Mouse (Mus musculus): ENCODE data around the gene Maml1. TPM values are rescaled to one million over a fixed set of nuclear protein-coding genes. Genes with fewer than 3 reads are reported as not detected.
A peak's percentile ranks its signal among the peaks of the same experiment; 100 is the strongest.

Maml1 gene
- polyA plus RNA-seq, 1 experiment = 7.4 TPM

GRCm38 (mm10) chr11:50224671-50225530 is 67.2 kb downstream of the Maml1 start:
- DNase-seq (ENCODE audit: extremely low spot score in 1 of 2, low spot score in 1 of 2) = peak in 1 of 2 experiments; percentile 82

- no peak for DNase-seq (ENCODE audit: extremely low spot score in 1 of 2, low spot score in 1 of 2)
These were observed 68.1 kb downstream of the Maml1 start for GRCm38 (mm10) chr11:50223783-50224662.

GRCm38 (mm10) chr11:50222559-50223276 is 69.4 kb downstream of the Maml1 start:
- DNase-seq (ENCODE audit: extremely low spot score in 1 of 2, low spot score in 1 of 2) = no peak

GRCm38 (mm10) chr11:50219833-50220232 is 72.3 kb downstream of the Maml1 start:
- DNase-seq (ENCODE audit: extremely low spot score in 1 of 2, low spot score in 1 of 2) = no peak

- no peak for DNase-seq (ENCODE audit: extremely low spot score in 1 of 2, low spot score in 1 of 2)
These were observed 74.3 kb downstream of the Maml1 start for GRCm38 (mm10) chr11:50217811-50218210.

GRCm38 (mm10) chr11:50216724-50217366 is 75.3 kb downstream of the Maml1 start:
- no peak for DNase-seq (ENCODE audit: extremely low spot score in 1 of 2, low spot score in 1 of 2)

GRCm38 (mm10) chr11:50215633-50216032 is 76.5 kb downstream of the Maml1 start:
- DNase-seq (ENCODE audit: extremely low spot score in 1 of 2, low spot score in 1 of 2) = no peak

GRCm38 (mm10) chr11:50214631-50215030 is 77.5 kb downstream of the Maml1 start:
- DNase-seq (ENCODE audit: extremely low spot score in 1 of 2, low spot score in 1 of 2) = no peak

GRCm38 (mm10) chr11:50212848-50213758 is 79.0 kb downstream of the Maml1 start:
- DNase-seq (ENCODE audit: extremely low spot score in 1 of 2, low spot score in 1 of 2) = no peak

- DNase-seq (ENCODE audit: extremely low spot score in 1 of 2, low spot score in 1 of 2) = no peak
These were observed 79.9 kb downstream of the Maml1 start for GRCm38 (mm10) chr11:50212060-50212739.

- DNase-seq (ENCODE audit: extremely low spot score in 1 of 2, low spot score in 1 of 2) = no peak
These were observed 80.6 kb downstream of the Maml1 start for GRCm38 (mm10) chr11:50211322-50212059.

- peak; percentile 52 to 81 for DNase-seq (ENCODE audit: extremely low spot score in 1 of 2, low spot score in 1 of 2)
These were observed 81.5 kb downstream of the Maml1 start, which contains the start of the genes Sqstm1 and Mgat4b for GRCm38 (mm10) chr11:50210505-50211151. TSS of gene Sqstm1 (minus strand) at chr11:50210827. TSS of gene Mgat4b (plus strand) at chr11:50210890.

GRCm38 (mm10) chr11:50210101-50210504 is 82.0 kb downstream of the Maml1 start:
- DNase-seq (ENCODE audit: extremely low spot score in 1 of 2, low spot score in 1 of 2) = peak; percentile 79 to 85

- no peak for DNase-seq (ENCODE audit: extremely low spot score in 1 of 2, low spot score in 1 of 2)
These were observed 84.1 kb downstream of the Maml1 start for GRCm38 (mm10) chr11:50208039-50208438.

- DNase-seq (ENCODE audit: extremely low spot score in 1 of 2, low spot score in 1 of 2) = no peak
These were observed 84.8 kb downstream of the Maml1 start for GRCm38 (mm10) chr11:50207344-50207743.

- DNase-seq (ENCODE audit: extremely low spot score in 1 of 2, low spot score in 1 of 2) = no peak
These were observed 86.1 kb downstream of the Maml1 start for GRCm38 (mm10) chr11:50206037-50206436.

Measured in frontal cortex, adult 2 months (tissue).